In genomic region chr7:45172974-45173373, GRCm38 (mm10) we compare ENCODE assay signal across 10 mouse cellular contexts. TPM values are rescaled to one million over a fixed set of nuclear protein-coding genes. Genes with fewer than 3 reads are reported as not detected.
DNase-seq lines count a peak whose midpoint lies in the region; ATAC-seq and TF ChIP-seq lines count a peak whose summit lies in the region.
"Had no signal": no experiment of that assay in that cellular context is flagged by ENCODE, and none has a peak within 500 bp of the region (broad histone marks: within the 10 kb centered on the region; RNA-seq: fewer than 3 reads in every experiment).

No protein-coding gene starts in this region.

- in situ Hi-C loops in CH12.LX (cut with MboI; ENCODE audit: low pct_ligation_motif_present, low pct_unique_long_range_greater_than_20kb, low sequenced_read_pairs), result no loop called here

- no peak overlapping the region for H3K4me2 ChIP-seq in kidney, embryonic 15.5 days
- no peak overlapping the region for H3K4me2 ChIP-seq in CH12.LX (ENCODE audit: insufficient read depth, low read depth, poor library complexity, severe bottlenecking)
- no peak overlapping the region for H3K4me2 ChIP-seq in midbrain, embryonic 15.5 days
- H3K4me2 ChIP-seq in neural tube, embryonic 15.5 days, result no peak overlapping the region

- peaks cover 17% of the 10 kb centered on the region for H3K9me3 ChIP-seq in kidney, embryonic 15.5 days (replicated peaks)
- peaks cover 36% of the 10 kb centered on the region for H3K9me3 ChIP-seq in CH12.LX (replicated peaks; ENCODE audit: low read length)
- no peaks in the 10 kb centered on the region for H3K9me3 ChIP-seq in midbrain, embryonic 15.5 days
- no peaks in the 10 kb centered on the region for H3K9me3 ChIP-seq in neural tube, embryonic 15.5 days (replicated peaks)
- H3K9me3 ChIP-seq in limb, embryonic 10.5 days (replicated peaks), result peaks cover 23% of the 10 kb centered on the region

- no peaks in the 10 kb centered on the region for H3K36me3 ChIP-seq in kidney, embryonic 15.5 days
- H3K36me3 ChIP-seq in CH12.LX (replicated peaks in 1 of 2; ENCODE audit: control insufficient read depth in 1 of 2, insufficient read depth in 1 of 2, low read length in 1 of 2), result no peaks in the 10 kb centered on the region
- no peaks in the 10 kb centered on the region for H3K36me3 ChIP-seq in midbrain, embryonic 15.5 days (replicated peaks)
- no peaks in the 10 kb centered on the region for H3K36me3 ChIP-seq in neural tube, embryonic 15.5 days
- peaks cover 7% of the 10 kb centered on the region; the same call in 1 of the 2 replicates for H3K36me3 ChIP-seq in limb, embryonic 10.5 days

- no peaks in the 10 kb centered on the region for H3K79me2 ChIP-seq in CH12.LX (replicated peaks; ENCODE audit: control insufficient read depth, extremely low read depth, insufficient read depth, poor library complexity, severe bottlenecking)

- no peak for TF ChIP-seq POLR2A in CH12.LX (IDR thresholded peaks at IDR 0.05; ENCODE audit: low read depth, low read length)
- no peak for TF ChIP-seq POLR2A in bone marrow, adult 2 months (IDR thresholded peaks at IDR 0.05; ENCODE audit: borderline replicate concordance, control insufficient read depth, low read depth, low read length)

- ATAC-seq in kidney, embryonic 15.5 days (replicated peaks; ENCODE audit: low FRiP score), result no peak
- no peak for ATAC-seq in midbrain, embryonic 15.5 days (replicated peaks)
- ATAC-seq in neural tube, embryonic 15.5 days (ENCODE audit: low FRiP score), result no peak

- H3K27me3 ChIP-seq in kidney, embryonic 15.5 days, result peaks cover 94% of the 10 kb centered on the region
- H3K27me3 ChIP-seq in CH12.LX (replicated peaks), result peaks cover 56% of the 10 kb centered on the region
- H3K27me3 ChIP-seq in midbrain, embryonic 15.5 days (replicated peaks), result peaks cover 71% of the 10 kb centered on the region
- peaks cover 87% of the 10 kb centered on the region for H3K27me3 ChIP-seq in neural tube, embryonic 15.5 days (replicated peaks)
- H3K27me3 ChIP-seq in limb, embryonic 10.5 days (ENCODE audit: low read depth, poor library complexity, severe bottlenecking), result peaks cover 98% of the 10 kb centered on the region

- no peak for TF ChIP-seq EP300 in CH12.LX (IDR thresholded peaks at IDR 0.05; ENCODE audit: low read length)

- no peak overlapping the region for H3K27ac ChIP-seq in kidney, embryonic 15.5 days
- no peak overlapping the region for H3K27ac ChIP-seq in CH12.LX (ENCODE audit: insufficient read depth, low read depth)
- no peak overlapping the region for H3K27ac ChIP-seq in bone marrow, adult 2 months (ENCODE audit: control insufficient read depth, insufficient read depth, low read depth, low read length, poor library complexity)
- no peak overlapping the region for H3K27ac ChIP-seq in midbrain, embryonic 15.5 days
- no peak overlapping the region for H3K27ac ChIP-seq in neural tube, embryonic 15.5 days (replicated peaks)
- H3K27ac ChIP-seq in limb, embryonic 10.5 days, result no peak overlapping the region

- TF ChIP-seq CTCF in CH12.LX (conservative IDR thresholded peaks at IDR 0.05 in 1 of 2, IDR thresholded peaks at IDR 0.05 in 1 of 2; ENCODE audit: low read depth in 2 of 2, low read length in 2 of 2), result peak; percentile 42 to 61; a peak in 3 of 4 replicates
- TF ChIP-seq CTCF in bone marrow, adult 2 months (IDR thresholded peaks at IDR 0.05; ENCODE audit: control insufficient read depth, insufficient read depth, low read length), result peak; percentile 55

- TF ChIP-seq RAD21 in CH12.LX (IDR thresholded peaks at IDR 0.05; ENCODE audit: low read depth, low read length), result no peak; the same call in none of the 2 replicates

- dilution Hi-C loops in CH12.LX (cut with MboI; ENCODE audit: extremely low pct_ligation_motif_present, extremely low pct_unique_long_range_greater_than_20kb, low sequenced_read_pairs), result no loop called here

- peaks cover 31% of the 10 kb centered on the region for H3K4me1 ChIP-seq in kidney, embryonic 15.5 days
- peaks cover 7 to 10% of the 10 kb centered on the region in 2 experiments for H3K4me1 ChIP-seq in CH12.LX (ENCODE audit: control insufficient read depth in 1 of 2, insufficient read depth in 2 of 2)
- no peaks in the 10 kb centered on the region; the same call in 1 of the 2 replicates for H3K4me1 ChIP-seq in bone marrow, adult 2 months (ENCODE audit: control insufficient read depth, insufficient read depth, low read length)
- peaks cover 24% of the 10 kb centered on the region for H3K4me1 ChIP-seq in midbrain, embryonic 15.5 days
- peaks cover 24% of the 10 kb centered on the region for H3K4me1 ChIP-seq in neural tube, embryonic 15.5 days
- peaks cover 18% of the 10 kb centered on the region for H3K4me1 ChIP-seq in limb, embryonic 10.5 days

- WGBS in kidney, embryonic 15.5 days, result 62% methylated on average over 7 of the region's 7 CpGs
- WGBS in bone marrow, adult 2 months, result 43% methylated on average over 7 of the region's 7 CpGs
- WGBS in midbrain, embryonic 15.5 days, result 57% methylated on average over 7 of the region's 7 CpGs
- 60% methylated on average over 7 of the region's 7 CpGs for WGBS in neural tube, embryonic 15.5 days
- WGBS in limb, embryonic 10.5 days, result 55% methylated on average over 7 of the region's 7 CpGs

- no peak overlapping the region for H3K4me3 ChIP-seq in kidney, embryonic 15.5 days (replicated peaks)
- no peak overlapping the region for H3K4me3 ChIP-seq in CH12.LX (replicated peaks in 1 of 3; ENCODE audit: low read depth in 2 of 3, low read length in 2 of 3, poor library complexity in 1 of 3)
- no peak overlapping the region for H3K4me3 ChIP-seq in bone marrow, adult 2 months (replicated peaks; ENCODE audit: control insufficient read depth, low read depth, low read length)
- no peak overlapping the region for H3K4me3 ChIP-seq in midbrain, embryonic 15.5 days
- H3K4me3 ChIP-seq in neural tube, embryonic 15.5 days (replicated peaks), result no peak overlapping the region
- no peak overlapping the region for H3K4me3 ChIP-seq in limb, embryonic 10.5 days

- DNase-seq in kidney, adult 9 months, result peak; percentile 22
- no peak for DNase-seq in CH12.LX (ENCODE audit: extremely low read depth)
- DNase-seq in natural killer cell, adult 2 months (ENCODE audit: low spot score in 2 of 2), result peak; percentile 36 to 61
- DNase-seq in limb, embryonic 10.5 days (ENCODE audit: low spot score), result no peak
- DNase-seq: heart, postnatal 14 days had no signal

- H3K9ac ChIP-seq in kidney, embryonic 15.5 days, result no peak overlapping the region
- H3K9ac ChIP-seq in CH12.LX (ENCODE audit: insufficient read depth, low read depth), result no peak overlapping the region
- no peak overlapping the region for H3K9ac ChIP-seq in midbrain, embryonic 15.5 days
- H3K9ac ChIP-seq in neural tube, embryonic 15.5 days (replicated peaks), result no peak overlapping the region

RNA-seq across cellular contexts. Expression of gene Gfy, which starts 6.4 kb away (rescaled TPM):
- polyA plus RNA-seq in kidney, embryonic 15.5 days (2015; fragmentation: Nextera tagmentation; extraction: Ambion mirVana), result not detected in 2 replicates
- not detected in 2 replicates for total RNA-seq in CH12.LX (2012; rRNA removed)
- total RNA-seq in CH12.LX (2014; rRNA removed), result not detected in 2 replicates
- polyA plus RNA-seq in CH12.LX (2012; ENCODE audit: insufficient read length, low read depth), result not detected in 2 replicates
- polyA plus RNA-seq in bone marrow, adult 2 months (2011; ENCODE audit: insufficient read depth, insufficient read length, low replicate concordance, missing spikeins), result 1.2 TPM in 1 of 2 replicates, not detected in the other
- not detected in 2 replicates for polyA plus RNA-seq in midbrain, embryonic 15.5 days (2015; fragmentation: Nextera tagmentation; extraction: Ambion mirVana)
- polyA plus RNA-seq in neural tube, embryonic 15.5 days (2015; fragmentation: Nextera tagmentation; extraction: Ambion mirVana), result not detected in 2 replicates
- not detected in 2 replicates for polyA plus RNA-seq in limb, embryonic 10.5 days (2016; fragmentation: Nextera tagmentation; extraction: Ambion mirVana)
- total RNA-seq: adrenal gland, postnatal 36 days; heart, postnatal 14 days had no signal

RNA-seq across cellular contexts. Expression of gene Pth2, which starts 7.8 kb away (rescaled TPM):
- polyA plus RNA-seq in kidney, embryonic 15.5 days (2015; fragmentation: Nextera tagmentation; extraction: Ambion mirVana), result not detected in 2 replicates
- total RNA-seq in CH12.LX (2012; rRNA removed) (not detected in 2 replicates), CH12.LX (2014; rRNA removed) (not detected in 2 replicates)
- polyA plus RNA-seq in CH12.LX (2012; ENCODE audit: insufficient read length, low read depth), result not detected in 2 replicates
- polyA plus RNA-seq in bone marrow, adult 2 months (2011; ENCODE audit: insufficient read depth, insufficient read length, low replicate concordance, missing spikeins), result not detected in 2 replicates
- polyA plus RNA-seq in midbrain, embryonic 15.5 days (2015; fragmentation: Nextera tagmentation; extraction: Ambion mirVana), result 0.68 and 0.93 TPM in 2 replicates
- polyA plus RNA-seq in neural tube, embryonic 15.5 days (2015; fragmentation: Nextera tagmentation; extraction: Ambion mirVana), result not detected in 2 replicates
- polyA plus RNA-seq in limb, embryonic 10.5 days (2016; fragmentation: Nextera tagmentation; extraction: Ambion mirVana), result not detected in 2 replicates
- total RNA-seq: adrenal gland, postnatal 36 days; heart, postnatal 14 days had no signal

RNA-seq across cellular contexts. Expression of gene Slc17a7, which starts 9.2 kb away (rescaled TPM):
- 0.14 and 0.30 TPM in 2 replicates for polyA plus RNA-seq in kidney, embryonic 15.5 days (2015; fragmentation: Nextera tagmentation; extraction: Ambion mirVana)
- total RNA-seq in CH12.LX (2012; rRNA removed) (not detected in 2 replicates), CH12.LX (2014; rRNA removed) (not detected in 2 replicates)
- polyA plus RNA-seq in CH12.LX (2012; ENCODE audit: insufficient read length, low read depth), result 0.11 TPM in 1 of 2 replicates, not detected in the other
- polyA plus RNA-seq in bone marrow, adult 2 months (2011; ENCODE audit: insufficient read depth, insufficient read length, low replicate concordance, missing spikeins), result 1.3 TPM in 1 of 2 replicates, not detected in the other
- polyA plus RNA-seq in midbrain, embryonic 15.5 days (2015; fragmentation: Nextera tagmentation; extraction: Ambion mirVana), result 0.59 and 1.0 TPM in 2 replicates
- polyA plus RNA-seq in neural tube, embryonic 15.5 days (2015; fragmentation: Nextera tagmentation; extraction: Ambion mirVana), result 0.37 and 0.55 TPM in 2 replicates
- 0.06 TPM in 1 of 2 replicates, not detected in the other for polyA plus RNA-seq in limb, embryonic 10.5 days (2016; fragmentation: Nextera tagmentation; extraction: Ambion mirVana)

RNA-seq across cellular contexts. Expression of gene Aldh16a1, which starts 18.6 kb away (rescaled TPM):
- polyA plus RNA-seq in kidney, embryonic 15.5 days (2015; fragmentation: Nextera tagmentation; extraction: Ambion mirVana), result 69.3 and 69.9 TPM in 2 replicates
- total RNA-seq in CH12.LX (2012; rRNA removed) (41.6 and 45.1 TPM in 2 replicates), CH12.LX (2014; rRNA removed) (26.9 and 27.8 TPM in 2 replicates)
- 49.8 and 53.5 TPM in 2 replicates for polyA plus RNA-seq in CH12.LX (2012; ENCODE audit: insufficient read length, low read depth)
- 49.6 and 113 TPM in 2 replicates for polyA plus RNA-seq in bone marrow, adult 2 months (2011; ENCODE audit: insufficient read depth, insufficient read length, low replicate concordance, missing spikeins)
- polyA plus RNA-seq in midbrain, embryonic 15.5 days (2015; fragmentation: Nextera tagmentation; extraction: Ambion mirVana), result 16.1 and 19.8 TPM in 2 replicates
- polyA plus RNA-seq in neural tube, embryonic 15.5 days (2015; fragmentation: Nextera tagmentation; extraction: Ambion mirVana), result 19.5 and 26.8 TPM in 2 replicates
- 54.2 and 63.7 TPM in 2 replicates for polyA plus RNA-seq in limb, embryonic 10.5 days (2016; fragmentation: Nextera tagmentation; extraction: Ambion mirVana)

RNA-seq across cellular contexts. Expression of gene Pih1d1, which starts 18.9 kb away (rescaled TPM):
- polyA plus RNA-seq in kidney, embryonic 15.5 days (2015; fragmentation: Nextera tagmentation; extraction: Ambion mirVana), result 107 and 108 TPM in 2 replicates
- total RNA-seq in CH12.LX (2012; rRNA removed) (69.3 and 74.1 TPM in 2 replicates), CH12.LX (2014; rRNA removed) (37.2 and 37.4 TPM in 2 replicates)
- polyA plus RNA-seq in CH12.LX (2012; ENCODE audit: insufficient read length, low read depth), result 44.6 and 50.3 TPM in 2 replicates
- 39.2 and 92.4 TPM in 2 replicates for polyA plus RNA-seq in bone marrow, adult 2 months (2011; ENCODE audit: insufficient read depth, insufficient read length, low replicate concordance, missing spikeins)
- 87.1 and 90.0 TPM in 2 replicates for polyA plus RNA-seq in midbrain, embryonic 15.5 days (2015; fragmentation: Nextera tagmentation; extraction: Ambion mirVana)
- 81.7 and 82.9 TPM in 2 replicates for polyA plus RNA-seq in neural tube, embryonic 15.5 days (2015; fragmentation: Nextera tagmentation; extraction: Ambion mirVana)
- 105 and 109 TPM in 2 replicates for polyA plus RNA-seq in limb, embryonic 10.5 days (2016; fragmentation: Nextera tagmentation; extraction: Ambion mirVana)

Comparison
In these comparisons a context has a peak if more than half of its experiments do, and no peak if none do; other contexts are left out.
1. DNase-seq: peak in kidney, adult 9 months (single experiment) and natural killer cell, adult 2 months (2 of 2); none in CH12.LX (single experiment) and limb, embryonic 10.5 days (single experiment).